Mouse (Mus musculus) heart, postnatal 0 days (tissue): ENCODE measurements around the gene Galnt11.

Experiments used
- CTCF ChIP-seq: IDR thresholded peaks from 2 replicates; pipeline ENCODE4 v1.5.1; 2016; ENCODE audit warnings: antibody characterized with exemption, control low read depth, low read depth
- EP300 ChIP-seq: IDR thresholded peaks from 2 replicates; pipeline ENCODE4 v1.6.1; 2016; ENCODE audit warnings: antibody characterized with exemption, low read depth

DNA sequence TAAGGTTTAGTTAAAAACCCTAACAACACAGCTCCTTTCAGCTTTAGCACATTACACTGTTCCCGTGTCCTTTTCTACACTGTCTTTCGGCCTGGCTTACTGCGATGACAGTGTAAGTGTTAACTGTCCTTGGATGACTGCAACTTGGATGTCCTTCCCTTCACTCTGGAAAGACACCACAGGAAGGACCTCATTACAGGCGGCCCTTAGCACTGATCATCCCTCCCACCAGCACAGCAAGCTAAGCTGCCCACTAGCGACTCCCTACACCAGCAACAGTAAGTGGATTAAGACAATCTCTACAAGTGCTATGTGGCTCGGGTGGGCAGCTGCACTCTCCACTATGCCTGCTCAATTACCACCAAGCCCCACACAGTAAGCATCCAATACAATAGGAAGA lies 54.7 kb downstream of the Galnt11 start:
- TF ChIP-seq CTCF (no peak), EP300 (no peak)
